Mouse (Mus musculus) C2C12 (cell line): ENCODE measurements around the gene Gm49486.

Experiments used
- CEBPB ChIP-seq: IDR thresholded peaks from one replicate; pipeline ENCODE4 v1.6.1; 2011; ENCODE audit warnings: low read depth, mild to moderate bottlenecking, control low read depth, moderate library complexity
- CTCF ChIP-seq: IDR thresholded peaks from one replicate; pipeline ENCODE4 v1.5.1; 2011; ENCODE audit not compliant: control insufficient read depth, insufficient read depth, insufficient read length
- MAX ChIP-seq: IDR thresholded peaks from one replicate; pipeline ENCODE4 v1.6.1; 2011; ENCODE audit warnings: mild to moderate bottlenecking, control low read depth
- MYOG ChIP-seq: IDR thresholded peaks from one replicate; pipeline ENCODE4 v1.6.1; 2011; ENCODE audit not compliant: control insufficient read depth, insufficient read length; ENCODE audit errors: extremely low read depth
- USF1 ChIP-seq: IDR thresholded peaks from one replicate; pipeline ENCODE4 v1.6.1; 2011; ENCODE audit warnings: low read depth, mild to moderate bottlenecking, control low read depth, moderate library complexity

GRCm38 (mm10) chr15:79208211-79208610 lies 21.0 kb upstream of the Gm49486 start:
- TF ChIP-seq CTCF = no peak
- TF ChIP-seq MAX = no peak
- TF ChIP-seq MYOG = no peak
- TF ChIP-seq USF1 = no peak
- TF ChIP-seq CEBPB = no peak
